Mouse (Mus musculus) layer of hippocampus, adult 11-12 months (tissue): ENCODE measurements around the gene Pck2.
A peak's percentile ranks its signal among the peaks of the same experiment; 100 is the strongest.

ENCODE experiments used
- DNase-seq: peaks from one replicate; pipeline ENCODE4 v3.0.0; 2022; ENCODE audit warnings: low spot score

The Pck2 gene

DNA sequence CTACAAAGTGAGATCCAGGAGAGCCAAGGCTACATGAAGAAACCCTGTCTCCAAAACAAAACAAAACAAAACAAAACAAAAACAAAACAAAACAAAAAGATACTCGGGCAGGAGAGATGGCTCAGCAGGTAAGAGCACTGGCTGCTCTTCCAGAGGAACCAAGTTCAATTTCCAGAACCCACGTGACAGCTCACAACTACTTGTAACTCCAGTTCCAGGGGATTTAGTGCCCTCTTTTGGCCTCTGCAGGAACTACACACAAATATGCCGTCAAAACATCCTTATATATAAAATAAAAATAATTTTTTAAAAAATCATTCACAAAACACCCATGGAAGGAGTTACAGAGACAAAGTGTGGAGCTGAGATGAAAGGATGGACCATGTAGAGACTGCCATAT is 12.1 kb upstream of the Pck2 start:
- DNase-seq: no peak

DNA sequence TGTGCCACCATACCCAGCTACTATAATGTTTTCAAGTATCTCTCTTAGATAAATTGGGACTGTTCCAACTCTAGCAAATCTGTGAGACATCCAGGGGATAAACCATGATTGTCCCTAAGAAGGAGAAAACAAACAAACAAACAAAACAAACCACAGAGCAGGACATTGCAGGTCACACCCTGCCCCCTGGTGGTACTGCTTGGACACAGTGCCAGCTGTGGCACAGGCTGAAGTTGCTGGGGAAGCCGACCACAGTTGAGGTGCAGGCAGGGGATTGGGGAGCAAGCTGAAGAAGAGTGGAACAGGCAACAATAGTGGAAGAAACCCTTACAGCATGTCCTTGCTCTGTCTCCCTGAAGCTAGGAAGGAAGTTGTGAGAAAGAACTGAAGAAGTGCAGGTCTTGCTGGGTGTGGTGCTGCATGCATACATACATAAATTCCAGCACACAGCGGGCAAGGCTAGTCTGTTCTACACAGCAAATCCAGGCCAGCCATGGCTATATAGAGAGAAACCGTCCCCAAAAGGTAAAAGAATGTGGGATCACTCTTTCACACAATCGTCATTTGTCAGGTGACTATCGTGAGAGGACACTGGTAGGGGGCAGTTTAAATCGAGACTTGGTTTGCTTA is 3.8 kb upstream of the Pck2 start:
- DNase-seq: peak; percentile 55

DNA sequence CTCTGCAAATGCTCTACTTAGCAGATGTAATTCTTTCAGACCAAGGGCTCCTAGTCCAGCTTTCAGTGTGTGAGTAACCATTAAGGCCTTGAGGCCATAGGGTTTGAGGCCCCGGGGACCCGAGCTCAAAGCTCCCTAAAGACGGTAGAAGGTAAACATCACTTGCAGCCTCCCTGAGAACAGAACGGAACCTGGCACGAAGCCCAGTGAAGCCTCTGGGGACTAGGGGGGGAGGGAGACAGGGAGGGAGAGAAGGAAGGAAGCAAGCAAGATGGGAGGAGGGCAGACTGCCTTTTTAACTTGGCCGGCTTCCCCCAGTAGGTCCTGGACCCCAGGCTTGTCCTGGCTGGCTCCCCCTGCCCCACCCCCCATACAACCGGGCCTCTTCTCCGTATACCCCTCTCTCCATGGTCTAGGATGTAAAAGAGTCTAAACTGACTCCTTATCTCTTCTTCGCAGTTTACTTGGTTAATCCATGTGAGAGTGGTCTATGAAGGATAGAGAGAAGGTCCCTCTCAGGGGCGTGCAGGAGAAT is 788 bp downstream of the Pck2 start:
- peak; percentile 73 for DNase-seq

DNA sequence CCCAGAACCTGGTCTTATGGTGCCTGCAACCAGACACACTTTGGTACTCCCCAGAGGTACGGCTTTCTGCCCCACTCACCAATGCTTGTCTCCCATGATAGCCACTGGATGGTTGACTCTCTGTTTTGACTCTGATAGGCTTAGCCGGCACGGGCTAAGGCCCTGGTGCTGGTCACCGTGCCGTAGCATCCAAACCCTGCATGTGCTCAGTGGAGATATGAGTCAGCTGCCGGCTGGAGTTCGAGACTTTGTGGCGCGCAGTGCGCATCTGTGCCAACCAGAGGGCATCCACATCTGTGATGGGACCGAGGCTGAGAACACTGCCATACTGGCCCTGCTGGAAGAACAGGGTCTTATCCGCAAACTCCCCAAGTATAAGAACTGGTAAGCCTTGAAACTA is 2.2 kb downstream of the Pck2 start:
- DNase-seq: no peak

DNA sequence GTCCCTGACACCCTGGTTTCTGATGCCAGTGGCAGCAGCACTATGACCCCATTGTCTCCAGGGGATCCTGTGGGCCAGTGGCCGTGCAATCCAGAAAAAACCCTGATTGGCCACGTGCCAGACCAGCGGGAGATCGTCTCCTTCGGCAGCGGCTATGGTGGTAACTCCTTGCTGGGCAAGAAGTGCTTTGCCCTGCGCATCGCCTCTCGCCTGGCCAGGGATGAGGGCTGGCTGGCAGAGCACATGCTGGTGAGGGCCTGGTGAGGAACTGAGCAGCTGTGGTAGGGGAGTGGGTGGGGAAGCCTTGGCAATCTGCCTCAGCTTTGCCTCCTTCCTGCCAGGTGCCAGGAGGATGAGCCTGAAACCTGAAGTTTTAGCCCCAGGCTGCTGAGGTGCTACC is 4.3 kb downstream of the Pck2 start:
- DNase-seq: no peak

DNA sequence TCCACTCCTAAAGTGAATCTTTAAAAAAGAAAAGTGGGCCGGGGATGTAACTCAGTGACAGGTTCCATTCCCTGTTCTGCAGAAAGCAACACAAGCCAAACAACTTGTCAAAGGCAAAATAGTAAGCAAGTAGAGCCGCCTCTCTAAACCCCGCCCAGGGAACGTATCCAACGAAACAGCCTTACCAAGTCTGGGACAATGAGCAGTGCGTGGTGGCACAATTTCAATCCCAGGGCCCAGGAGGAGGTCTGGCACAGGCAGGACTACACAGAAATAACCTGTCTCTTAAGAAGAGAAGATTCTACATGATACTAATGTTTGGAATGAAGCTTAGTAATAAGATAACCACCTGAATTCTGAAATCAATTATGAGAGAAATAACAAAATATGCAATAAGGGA is 10.1 kb downstream of the Pck2 start:
- DNase-seq: no peak

DNA sequence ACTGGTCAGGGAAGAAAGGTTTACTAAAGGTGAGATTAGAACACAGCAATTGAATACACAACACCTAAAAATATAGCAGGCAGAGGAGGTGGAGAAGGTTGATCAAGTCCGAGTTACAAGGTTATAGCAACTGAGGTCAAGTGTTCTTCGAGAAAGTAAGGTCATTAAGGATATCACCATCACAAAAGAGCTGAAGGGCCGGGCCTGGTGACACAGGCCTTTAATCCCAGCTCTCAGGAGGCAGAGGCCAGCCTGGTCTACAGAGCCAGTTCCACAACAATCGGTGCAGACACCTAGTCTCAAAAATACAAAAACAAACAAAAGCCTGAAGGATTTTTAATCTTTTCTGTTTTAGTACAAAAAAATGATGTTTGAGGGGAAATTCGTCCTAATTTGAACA is 11.3 kb downstream of the Pck2 start:
- DNase-seq: no peak

DNA sequence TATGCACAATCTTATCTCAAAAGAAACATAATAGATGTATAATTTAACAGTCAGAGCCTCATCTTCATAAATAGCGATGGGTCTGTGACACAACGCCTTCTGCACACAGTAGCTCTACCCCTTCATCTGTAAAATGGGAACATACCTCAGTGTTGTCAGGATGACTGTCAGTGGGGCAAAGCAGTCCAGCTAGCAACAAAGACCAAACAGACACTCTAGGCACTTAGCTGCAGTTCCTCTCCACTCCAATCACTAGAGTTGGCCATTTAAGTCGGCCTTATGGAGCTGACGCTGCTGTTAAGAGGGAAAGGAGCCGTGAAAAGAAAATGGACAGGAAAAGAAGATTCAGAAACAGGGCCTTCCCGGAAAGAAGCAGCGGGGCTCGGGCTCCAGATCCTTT is 11.7 kb downstream of the Pck2 start:
- no peak for DNase-seq

DNA sequence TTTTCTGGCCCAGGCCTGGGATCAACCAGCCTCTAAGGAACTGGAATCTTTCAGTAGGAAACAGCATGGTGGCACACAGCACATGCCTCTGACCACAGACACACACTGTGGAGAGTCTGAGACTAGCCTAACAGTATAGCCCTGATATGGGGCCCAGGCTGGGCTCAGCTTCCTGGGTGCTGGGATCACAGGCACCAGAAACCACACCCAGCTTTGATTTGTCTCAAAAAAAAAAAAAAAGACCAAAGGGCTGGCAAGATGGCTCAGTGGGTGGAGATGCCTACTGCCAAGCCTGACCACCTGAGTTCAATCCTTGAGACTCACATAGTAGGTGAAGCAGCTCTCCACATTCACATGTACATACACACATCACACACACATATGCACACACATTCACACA is 14.6 kb downstream of the Pck2 start:
- DNase-seq: no peak

DNA sequence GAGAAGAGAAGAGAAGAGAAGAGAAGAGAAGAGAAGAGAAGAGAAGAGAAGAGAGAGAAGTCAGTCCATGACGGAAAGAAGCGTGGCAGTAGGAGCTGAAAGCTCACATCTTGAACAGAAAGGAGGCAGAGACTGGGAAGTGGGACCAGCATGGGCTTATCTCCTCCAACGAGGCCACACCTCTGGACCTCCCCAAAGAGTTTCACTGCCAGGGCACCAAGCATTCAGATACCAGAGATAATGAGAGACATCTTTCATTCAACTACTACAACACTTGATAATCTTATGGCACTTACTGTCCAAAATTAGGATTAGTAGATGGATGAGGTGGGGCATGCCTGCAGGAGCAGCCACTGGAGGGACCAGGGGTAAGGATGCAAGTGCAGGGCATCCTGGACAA is 15.7 kb downstream of the Pck2 start:
- no peak for DNase-seq

DNA sequence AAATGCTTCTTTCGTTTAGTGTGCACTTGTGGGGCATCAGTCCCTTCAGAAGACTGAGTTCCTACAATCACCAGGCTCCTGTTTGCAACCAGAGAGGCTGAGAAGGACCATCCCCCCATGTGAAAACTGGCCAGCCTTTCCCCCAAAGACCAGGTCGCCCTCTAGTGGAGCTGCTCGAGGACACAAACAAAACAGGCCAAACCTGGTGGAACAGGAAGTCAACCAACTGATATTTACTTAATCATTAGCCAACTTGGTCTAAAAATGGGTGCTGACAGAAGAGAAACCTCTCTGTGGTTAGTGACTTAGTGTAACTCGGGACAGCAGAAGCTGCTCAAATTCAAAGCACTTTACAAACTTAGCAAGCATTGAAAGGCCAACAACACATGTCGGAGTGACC is 16.9 kb downstream of the Pck2 start:
- peak; percentile 81 for DNase-seq

DNA sequence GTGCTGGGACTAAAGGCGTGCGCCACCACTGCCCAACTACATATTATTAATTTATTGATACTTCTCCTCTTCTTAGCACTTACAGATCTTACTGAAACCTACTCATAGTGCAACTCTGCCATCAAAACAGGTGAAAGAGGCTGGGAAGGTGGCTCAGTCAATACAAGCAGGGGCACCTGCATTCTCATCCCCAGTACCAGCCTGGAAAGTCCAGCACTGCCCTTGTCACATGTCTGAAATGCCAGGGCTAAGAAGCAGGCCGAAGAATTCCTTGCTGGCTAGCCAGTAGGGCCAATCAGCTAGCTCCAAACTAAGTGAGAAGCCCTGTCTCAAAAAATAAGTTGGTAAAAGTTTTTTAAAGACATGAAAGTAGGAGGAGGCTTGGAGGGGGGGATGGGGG is 17.5 kb downstream of the Pck2 start:
- no peak for DNase-seq

DNA sequence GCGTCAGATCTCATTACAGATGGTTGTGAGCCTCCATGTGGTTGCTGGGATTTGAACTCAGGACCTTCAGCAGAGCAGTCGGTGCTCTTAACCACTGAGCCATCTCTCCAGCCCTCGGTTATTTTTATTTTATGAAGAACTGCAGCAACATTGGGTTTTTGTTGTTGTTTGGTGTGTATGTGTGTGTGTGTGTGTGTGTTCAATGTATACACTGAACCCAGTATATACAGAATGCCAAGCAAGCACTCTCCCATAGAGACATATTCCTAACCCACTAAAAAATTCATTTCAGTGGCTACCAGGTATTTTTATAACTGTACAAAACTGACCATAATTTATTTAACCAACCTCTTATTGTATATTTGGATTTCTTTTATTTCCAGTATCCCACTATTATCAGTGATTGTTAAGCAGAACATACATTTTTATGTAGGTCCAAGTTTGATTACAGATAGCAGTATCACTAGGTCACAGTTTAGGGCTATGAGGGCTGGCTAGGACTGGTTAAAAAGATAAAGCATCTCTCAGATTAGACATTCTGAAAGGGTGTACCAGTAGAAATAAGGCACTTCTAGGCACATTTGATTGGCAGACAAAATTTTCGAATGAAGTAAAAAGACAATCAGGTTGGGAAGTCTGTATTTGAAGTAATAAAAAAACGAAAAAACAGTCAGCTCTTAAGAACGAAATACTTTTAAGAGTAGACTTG is 18.8 kb downstream of the Pck2 start:
- DNase-seq: no peak

DNA sequence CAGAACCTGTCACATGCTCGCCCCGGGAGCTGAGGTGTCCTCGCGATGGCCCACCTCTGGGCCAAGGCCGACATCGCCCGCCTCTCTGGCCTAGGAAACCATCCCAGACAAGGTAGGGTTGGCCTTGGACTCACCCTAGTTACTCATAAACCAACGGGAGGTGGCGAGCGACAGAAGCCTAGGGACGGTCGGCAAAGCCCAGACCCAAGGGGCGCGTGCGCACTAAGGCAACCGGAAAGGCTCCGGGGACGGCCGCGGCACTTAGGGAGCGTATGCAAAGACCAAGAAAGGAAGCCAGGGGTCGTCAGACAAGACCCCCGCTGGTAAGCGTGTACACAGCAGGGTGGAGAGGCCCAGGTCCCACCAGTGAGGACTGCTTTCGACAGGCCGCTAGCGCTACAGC is 19.7 kb downstream of the Pck2 start, which contains the start of gene Dcaf11:
Gene Dcaf11, plus strand, starts transcription at position 208 of the 403 bp plus-strand sequence.
- peak; percentile 91 for DNase-seq

DNA sequence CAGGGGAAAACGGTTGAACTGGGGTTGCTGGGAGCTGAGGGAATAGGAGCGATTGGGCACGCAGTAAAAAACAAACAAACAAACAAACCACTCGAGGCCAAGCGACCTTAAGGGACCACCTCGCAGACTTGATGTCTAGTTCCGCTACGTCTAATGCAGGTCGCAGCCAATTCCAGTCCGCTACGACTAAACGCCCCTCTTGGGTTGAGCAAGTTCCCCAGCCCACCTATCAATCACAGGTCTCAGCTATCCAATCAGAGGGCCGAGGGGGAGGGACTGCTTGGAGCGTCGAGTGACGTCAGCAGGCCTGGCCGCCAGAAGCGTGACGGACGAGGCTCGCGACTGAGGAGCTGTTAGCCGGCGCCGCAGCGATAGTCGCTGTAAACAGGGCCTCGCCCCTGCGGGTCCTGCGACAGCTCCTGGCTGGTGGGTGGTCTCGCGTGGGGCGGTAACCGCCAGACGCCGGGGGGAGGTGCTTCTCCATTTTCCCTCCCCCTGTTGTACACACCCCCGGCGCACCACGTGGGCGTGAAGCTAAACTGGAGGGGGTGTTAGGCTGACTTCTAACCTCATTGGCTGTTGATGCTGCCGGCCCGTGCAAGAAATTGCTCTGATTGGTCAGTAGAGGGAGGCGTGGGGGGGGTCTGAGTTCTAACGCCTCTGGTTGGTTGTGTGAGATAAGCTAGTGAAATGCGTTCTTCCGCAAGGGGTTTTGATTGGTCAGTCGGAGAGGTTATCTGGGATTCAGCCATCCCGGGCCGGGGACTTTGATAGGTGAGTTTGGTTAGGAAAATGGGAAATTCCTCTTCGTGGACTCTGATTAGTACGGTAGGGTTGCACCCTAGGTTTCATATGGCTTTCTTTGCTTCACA is 20.4 kb downstream of the Pck2 start, which contains the start of gene A730061H03Rik:
Gene A730061H03Rik, minus strand, starts transcription at position 205 of the 872 bp plus-strand sequence.
- DNase-seq: peak; percentile 99

DNA sequence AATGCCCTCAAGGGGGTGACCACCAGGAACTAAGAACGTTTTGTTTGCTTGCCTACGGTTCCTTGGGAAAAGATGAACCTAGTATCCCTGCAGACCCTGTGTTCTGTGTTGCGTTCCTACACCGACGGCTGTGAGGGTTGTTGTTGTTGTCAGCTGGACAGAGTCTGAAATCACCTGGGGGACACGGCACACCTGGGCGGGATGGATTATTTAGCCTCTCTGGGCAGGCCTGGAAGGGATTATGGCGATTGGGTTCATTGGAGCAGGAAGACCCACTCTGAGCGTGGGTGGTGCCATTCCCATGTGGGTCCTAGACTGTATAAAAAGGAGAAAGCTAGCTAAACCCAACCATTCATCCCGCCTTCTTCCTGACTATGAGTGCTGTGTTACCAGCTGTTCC is 21.8 kb downstream of the Pck2 start:
- no peak for DNase-seq

DNA sequence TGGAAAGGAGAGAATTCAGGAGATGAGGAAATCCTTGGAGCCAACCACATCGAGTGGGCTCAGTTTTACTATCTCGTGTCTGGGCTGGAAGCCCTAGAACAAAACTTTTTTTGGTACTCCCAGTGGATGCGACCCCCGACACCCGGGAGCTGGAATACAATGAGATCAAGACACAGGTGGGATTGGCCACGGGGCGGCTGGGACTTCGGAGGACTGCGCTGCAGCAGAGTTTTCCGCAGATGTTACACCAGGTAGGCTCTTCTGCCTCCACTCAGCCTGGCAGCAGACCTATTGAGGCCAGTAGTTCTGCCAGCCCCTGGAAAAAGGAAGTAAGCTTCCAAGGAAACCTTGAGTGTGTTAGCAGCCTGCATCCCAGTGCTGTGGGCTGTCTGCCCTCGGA is 23.2 kb downstream of the Pck2 start:
- no peak for DNase-seq

DNA sequence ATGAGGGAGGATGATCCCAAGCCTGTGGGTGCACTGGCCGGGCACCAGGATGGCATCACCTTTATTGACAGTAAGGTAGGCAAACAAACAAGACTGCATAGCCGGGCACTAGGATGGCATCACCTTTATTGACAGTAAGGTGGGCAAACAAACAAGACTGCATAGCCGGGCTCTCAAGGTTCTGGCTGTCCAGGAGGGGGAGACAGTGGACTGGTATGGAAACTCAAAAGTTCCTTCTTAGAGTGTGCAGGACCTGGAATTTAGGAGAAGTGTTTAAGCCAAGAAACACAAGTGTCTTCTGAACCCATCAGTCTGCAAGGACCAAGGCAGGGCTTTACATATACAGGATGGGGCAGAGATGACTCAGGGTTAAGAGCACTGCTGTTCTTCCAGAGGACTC is 25.7 kb downstream of the Pck2 start:
- no peak for DNase-seq

DNA sequence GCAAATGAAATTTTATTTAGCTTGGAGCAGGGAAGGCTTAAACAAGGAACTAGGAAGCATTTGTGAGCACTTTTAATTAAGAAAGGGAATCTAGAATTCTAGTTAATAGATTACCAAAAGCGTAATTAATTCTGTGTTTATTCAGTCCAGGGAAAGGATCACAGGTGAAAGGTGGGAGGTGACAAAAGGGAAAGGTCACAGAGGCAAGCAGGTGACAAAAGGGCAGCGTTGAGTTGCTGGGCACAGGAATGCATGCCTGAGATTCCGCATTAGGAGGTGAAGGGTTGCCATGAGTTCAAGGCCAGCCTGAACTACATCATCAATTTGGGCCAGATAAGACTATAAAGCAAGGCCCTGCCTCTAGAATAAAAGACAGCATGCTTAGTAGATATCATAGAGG is 27.4 kb downstream of the Pck2 start:
- no peak for DNase-seq

DNA sequence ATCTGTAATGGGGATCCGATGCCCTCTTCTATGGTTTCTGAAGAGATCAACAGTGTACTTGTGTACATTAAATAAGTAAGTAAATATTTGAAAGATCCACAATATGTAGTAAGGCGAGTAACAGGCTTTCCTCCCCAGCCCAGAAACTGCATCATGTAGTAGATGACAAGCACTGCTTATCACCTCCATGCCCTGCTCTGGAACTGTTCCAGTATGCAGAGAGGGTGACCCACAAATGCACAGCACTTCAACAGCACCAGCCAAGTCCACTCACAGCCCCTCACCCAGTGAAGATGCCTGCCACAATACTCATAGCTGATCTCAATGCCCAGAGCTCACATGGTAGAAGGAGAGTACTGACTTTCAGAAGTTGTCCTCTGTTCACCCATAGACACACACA is 30.5 kb downstream of the Pck2 start:
- DNase-seq: no peak

DNA sequence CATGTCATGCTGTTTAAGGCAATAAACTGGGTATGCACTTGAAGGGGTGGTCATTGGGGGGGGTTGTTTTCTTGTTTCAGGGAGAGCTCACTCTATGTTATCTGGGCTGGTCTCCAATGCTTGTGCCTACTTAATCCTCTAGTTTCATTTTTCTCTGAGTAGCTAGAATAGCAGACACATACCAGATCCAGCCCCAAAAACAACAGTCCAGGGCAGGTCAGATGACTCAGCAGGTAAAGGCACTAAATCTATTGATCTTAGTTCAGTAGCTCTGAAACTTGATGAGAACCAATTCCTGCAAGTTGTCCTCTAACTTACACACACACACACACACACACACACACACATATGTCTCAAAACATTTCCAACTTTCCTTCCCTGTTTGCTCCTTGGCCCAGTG is 31.7 kb downstream of the Pck2 start:
- DNase-seq: no peak

DNA sequence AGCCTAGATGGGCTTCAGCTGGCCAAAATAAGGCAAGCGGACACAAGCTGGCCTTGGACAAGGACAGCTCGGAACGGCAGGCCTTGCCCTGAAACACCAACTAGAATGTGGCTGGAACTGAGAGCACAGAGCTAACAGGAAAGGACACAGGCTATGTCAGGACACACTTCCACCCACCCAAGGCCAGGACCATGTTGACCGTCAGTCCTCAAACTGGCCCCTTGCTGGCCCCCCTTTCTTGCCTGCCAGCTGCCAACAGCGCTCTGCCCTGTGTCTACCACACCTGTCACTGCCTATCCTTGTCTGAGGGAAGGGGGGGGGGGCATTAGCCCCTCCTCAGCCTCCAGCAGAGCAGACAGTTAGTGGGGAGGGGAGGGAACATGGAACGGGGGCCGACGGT is 35.2 kb downstream of the Pck2 start, which contains the start of gene Fitm1:
Gene Fitm1, plus strand, starts transcription at position 316 of the 400 bp plus-strand sequence.
- no peak for DNase-seq

DNA sequence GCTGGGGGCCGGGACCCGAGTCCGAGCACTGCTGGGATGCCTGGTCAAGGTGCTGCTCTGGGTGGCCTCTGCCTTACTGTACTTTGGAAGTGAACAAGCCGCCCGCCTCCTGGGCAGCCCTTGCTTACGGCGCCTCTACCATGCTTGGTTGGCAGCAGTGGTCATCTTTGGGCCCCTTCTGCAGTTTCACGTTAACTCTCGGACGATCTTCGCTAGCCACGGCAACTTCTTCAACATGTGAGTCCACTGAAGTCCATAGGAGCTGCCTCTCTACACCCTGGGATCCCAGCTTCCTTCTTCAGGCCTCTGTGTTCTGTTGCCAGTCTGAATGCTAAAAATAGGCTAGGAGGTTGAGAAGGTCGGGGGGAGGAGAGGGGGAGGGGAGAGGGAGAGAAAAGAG is 35.6 kb downstream of the Pck2 start:
- no peak for DNase-seq
